Mouse (Mus musculus) lung, adult 2 months (tissue): ENCODE measurements around the gene Col5a1.

Source experiments
- CTCF ChIP-seq: fragments of 200-500 bp; IDR thresholded peaks from 2 replicates; pipeline ENCODE4 v1.5.1; 2011; ENCODE audit warnings: mild to moderate bottlenecking, low read length, control low read depth; ENCODE audit not compliant: insufficient read depth
- POLR2A ChIP-seq: fragments of 200-500 bp; IDR thresholded peaks from 2 replicates; pipeline ENCODE4 v1.6.1; 2011; ENCODE audit warnings: low read depth, mild to moderate bottlenecking, control low read depth, low read length, borderline replicate concordance; ENCODE audit errors: extremely low read depth

DNA sequence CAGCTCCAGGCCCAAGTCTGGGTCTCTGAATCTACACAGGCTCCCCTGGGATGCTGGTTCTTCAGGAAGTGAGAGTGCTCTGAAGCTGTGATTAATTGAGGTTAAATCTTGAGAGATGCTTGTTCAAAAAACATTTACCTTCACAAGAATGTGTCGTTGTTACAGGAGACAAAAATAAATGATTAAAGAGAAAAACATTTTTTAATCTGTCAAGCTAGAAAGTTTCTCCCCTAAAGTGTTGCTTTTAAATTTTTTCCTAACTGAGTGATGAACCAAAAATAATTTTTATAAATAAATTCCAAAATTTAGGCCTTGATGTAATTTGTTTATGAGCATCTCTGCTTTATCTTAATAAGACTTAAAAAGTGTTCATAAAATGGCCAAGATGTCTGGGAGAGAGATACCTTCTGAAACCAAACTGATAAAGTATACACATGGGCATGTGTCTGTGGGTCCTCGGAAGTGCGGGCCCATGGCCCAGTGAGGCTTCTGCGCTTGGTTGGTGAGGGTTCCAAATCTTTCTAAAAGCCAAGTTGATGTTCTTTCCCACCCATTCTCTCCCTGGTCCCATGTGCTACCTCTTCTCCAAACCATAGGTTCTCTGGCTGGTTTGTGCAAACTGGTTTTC, 177.6 kb downstream of the Col5a1 start:
- TF ChIP-seq CTCF (no peak), POLR2A (no peak)
